Mouse (Mus musculus) cerebellum, adult 2 months (tissue): ENCODE measurements around the gene Adcy10.

Experiments used
- CTCF ChIP-seq: fragments of 200-500 bp; IDR thresholded peaks from 2 replicates; pipeline ENCODE4 v1.5.1; 2011; ENCODE audit warnings: low read depth, mild to moderate bottlenecking, control low read depth, low read length, moderate library complexity, borderline replicate concordance; ENCODE audit not compliant: insufficient read depth
- POLR2A ChIP-seq: fragments of 200-500 bp; IDR thresholded peaks from 2 replicates; pipeline ENCODE4 v1.6.1; 2011; ENCODE audit warnings: low read length, control low read depth, borderline replicate concordance; ENCODE audit not compliant: insufficient read depth

DNA sequence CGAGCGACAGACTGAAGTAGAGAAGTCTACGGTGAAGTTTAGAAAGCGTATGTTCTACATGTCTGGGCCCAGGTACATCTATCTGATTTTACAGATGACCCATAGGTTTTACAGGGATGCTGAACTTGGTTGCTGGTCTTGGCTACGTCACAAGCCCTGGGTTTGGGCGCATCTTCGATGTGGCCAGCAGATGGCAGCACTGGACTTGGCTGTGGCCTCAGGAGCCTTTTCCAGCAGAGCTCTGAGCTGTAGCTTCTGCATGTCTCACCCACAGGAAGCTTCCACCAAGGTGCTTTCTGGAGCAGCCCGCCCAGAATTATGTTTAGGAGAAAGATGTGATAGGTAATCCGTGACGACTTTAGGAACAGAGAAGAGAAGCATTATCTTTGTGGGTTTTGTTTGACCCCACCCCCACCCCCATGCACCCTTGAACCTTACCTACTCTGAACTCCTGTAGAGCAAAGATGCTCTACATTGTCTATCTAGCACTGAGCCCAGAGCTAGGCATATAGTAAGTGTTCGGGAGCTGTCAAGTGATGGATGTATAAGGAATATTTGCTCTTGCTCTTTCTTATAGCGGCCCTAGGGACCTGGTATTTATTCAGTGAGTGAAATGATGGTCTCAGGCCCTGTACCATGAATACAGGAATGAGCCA, 98.7 kb downstream of the Adcy10 start:
- TF ChIP-seq POLR2A (no peak), CTCF (peak; percentile 97)
